Mouse (Mus musculus) gastrocnemius, postnatal 10 days (tissue): Measurements from ENCODE around the gene Ifitm2. TPM values are rescaled to one million over a fixed set of nuclear protein-coding genes. Genes with fewer than 3 reads are reported as not detected.

ENCODE experiments used
- DNase-seq: peaks from one replicate; pipeline ENCODE4 v3.0.0; 2021; ENCODE audit warnings: mixed read lengths
- total RNA-seq, 2 experiments: library from RNA; stranded (reverse); gene quantifications; 2 replicates each; pipeline ENCODE4 v1.2.3; 2021

Gene Ifitm2
- total RNA-seq, 2 experiments from 2014 or later, result 142 to 180 TPM

DNA sequence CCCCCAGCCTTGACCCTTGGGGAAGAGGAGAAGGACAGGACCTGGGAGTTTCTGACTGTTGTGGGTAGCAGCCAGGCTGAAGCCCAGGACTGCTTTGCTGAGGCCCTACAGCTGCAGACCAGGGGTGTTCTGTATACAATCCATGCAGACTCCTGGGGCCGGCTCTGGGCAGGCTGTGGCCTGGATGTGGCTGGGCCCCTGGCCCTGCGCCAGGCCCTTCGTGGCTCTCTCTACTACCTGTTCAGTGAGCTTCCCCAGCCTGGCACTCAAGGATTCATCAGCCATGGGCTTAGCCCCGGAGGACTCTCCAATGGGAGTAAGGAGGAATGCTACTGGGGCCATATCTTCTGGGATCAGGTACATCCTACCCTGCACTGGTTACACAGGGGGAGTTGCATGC is 12.4 kb downstream of the Ifitm2 start:
- no peak for DNase-seq

DNA sequence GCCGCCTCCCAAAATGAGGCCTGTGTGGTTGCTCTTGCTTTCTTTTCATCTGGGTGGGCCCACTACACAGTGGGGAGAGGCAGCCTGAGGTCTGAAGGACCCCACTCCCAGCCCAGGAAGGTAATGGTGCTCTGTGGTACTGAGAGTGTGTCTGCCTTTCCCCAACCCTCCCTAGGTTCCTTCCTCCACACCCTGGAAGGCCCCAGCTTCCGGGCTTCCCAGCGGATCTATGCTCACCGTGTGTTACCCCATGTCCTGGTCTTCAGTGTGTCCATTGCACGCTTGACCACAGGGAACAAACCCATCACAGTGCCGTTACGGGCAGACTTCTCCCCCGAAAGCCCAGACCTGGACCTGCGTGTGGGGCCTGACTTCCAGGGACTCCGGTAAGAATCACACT is 13.0 kb downstream of the Ifitm2 start:
- DNase-seq, result no peak

DNA sequence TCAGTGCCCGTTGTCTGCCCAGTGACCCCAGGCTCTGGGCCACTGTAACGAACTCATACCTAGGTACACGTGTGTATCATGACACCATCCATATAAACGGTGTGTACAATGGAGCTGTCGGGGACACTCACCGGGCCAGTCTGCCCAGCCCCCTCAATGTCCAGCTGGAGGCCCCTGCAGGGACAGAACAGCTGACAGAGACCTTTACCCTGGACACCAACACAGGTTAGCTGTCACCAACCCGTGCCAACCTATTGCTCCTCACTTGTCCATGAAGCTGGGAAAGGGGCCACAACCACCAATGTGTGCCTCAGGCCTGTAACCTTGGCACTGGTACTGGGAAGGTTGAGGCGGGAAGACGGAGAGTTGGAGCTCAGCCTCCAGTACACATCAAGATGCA is 13.4 kb downstream of the Ifitm2 start:
- no peak for DNase-seq

DNA sequence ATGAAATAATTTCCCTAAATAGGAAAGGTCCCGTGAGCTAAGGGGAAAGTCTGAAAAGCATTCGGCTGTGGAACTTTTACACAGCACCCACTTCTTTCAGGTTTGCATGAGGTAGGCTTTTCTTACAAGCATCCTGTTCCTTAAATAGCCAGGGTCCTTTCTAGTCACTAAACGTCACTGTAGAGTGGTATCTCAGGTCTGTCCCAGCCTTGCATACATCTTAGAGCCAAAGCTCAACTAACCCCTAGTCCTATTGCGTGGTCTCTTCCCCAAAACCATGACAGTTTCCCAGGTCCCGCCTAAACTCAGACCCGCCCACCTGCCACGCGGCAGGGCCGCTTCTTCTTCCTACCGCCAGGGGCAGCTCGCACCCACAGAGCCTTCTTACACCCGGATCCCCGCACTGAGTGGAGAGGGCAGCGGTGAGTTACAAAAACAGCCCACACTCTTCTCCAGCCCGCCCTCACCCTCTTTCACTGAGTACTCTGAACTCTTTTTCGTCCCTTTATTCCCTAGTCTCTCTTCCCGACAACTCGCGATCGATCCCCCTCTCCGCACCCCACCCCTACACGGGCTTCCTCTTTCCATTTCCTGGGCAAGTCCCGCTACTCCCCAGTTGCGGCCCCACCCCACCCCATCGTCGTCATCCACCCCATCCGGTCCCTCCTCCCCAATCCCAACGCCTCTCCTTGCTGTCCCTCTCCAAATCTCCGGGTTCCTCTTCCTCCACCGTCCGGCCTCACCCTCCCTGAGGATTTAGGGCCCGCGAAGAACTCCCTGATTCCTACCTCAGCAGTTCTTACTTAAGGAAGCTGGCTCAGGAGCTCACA is 14.3 kb downstream of the Ifitm2 start, which contains the start of gene Pgghg:
Pgghg (plus strand) TSS at position 170 of the 830 bp plus-strand sequence.
- DNase-seq, result peak; percentile 83

DNA sequence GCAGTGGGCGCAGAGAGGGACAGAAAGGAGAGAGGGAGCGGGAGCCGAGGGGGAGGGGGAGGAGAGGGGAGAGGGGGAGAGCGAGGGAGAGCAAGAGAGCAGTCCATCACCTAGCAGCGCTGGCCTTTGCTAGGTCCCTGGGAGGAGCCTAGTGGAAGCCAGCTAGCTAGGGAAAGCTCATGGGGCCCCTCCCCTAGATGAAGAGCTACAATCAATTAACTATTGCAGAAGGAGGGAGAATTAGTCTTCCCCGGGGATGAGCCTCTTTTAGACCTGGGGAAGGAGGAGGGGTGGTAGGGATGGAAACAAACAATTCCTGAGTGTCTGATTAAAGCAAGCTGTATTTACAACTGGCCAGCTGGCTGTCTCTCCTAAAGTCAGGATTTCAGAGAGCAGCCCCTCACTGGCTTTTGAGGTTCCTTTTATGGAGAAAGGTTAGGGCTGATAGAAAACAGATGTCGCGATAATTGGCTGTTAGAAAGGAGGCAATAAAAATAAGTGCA is 16.1 kb downstream of the Ifitm2 start:
- DNase-seq, result no peak

DNA sequence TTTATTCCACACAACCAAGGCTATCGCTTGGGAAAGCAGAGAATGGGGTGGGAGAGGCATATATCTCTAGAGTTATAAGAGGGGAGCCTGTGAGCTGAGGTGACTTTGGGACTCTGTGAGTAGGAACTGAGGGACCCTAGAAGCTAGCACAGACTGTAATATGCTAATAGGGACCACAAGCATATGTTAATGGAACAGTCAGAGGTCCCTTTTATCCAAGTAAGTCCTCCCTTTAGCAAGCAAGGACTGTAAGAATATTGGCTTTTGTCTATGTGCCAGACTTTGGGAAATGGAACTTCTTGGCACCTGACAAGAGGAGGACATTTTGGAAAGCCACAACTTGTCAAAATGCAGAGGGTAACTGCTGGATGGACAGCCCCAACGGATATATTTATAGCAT is 16.9 kb downstream of the Ifitm2 start:
- no peak for DNase-seq

DNA sequence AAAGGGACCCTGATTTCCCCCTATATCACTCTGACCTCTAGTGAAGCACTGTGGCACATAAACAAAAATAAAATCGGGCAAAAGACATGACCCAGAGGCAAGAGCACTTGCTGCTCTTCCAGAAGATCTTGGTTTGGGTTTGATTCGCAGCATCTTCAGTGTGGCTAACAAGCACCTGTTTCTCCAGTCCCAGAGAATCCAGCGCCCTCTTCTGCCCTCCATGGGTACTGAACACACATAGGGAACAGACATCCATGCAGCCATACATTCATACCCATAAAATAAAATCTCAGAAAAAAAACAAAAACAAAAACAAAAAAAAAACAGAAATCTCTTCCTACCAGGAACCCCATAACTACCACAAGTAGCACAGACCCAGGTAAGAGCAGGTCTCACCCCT is 17.4 kb downstream of the Ifitm2 start:
- DNase-seq, result no peak

DNA sequence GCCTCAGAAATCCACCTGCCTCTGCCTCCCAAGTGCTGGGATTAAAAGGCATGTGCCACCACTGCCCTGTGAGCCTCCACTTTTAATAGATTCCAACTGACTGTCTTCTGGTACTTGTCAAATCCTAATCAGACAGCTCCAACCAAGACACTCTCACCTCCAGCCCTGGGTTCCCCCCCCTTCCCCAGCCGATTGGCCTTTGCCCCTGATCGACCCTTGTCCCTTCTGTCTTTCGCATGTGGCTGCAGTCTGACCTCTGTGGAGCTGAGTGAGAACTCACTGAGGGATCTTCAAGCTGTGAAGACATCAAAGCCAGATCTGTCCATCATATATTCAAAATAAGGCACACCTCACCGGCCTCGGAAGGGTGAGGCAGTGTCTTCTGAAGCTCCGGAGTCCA is 28.6 kb downstream of the Ifitm2 start:
- no peak for DNase-seq

DNA sequence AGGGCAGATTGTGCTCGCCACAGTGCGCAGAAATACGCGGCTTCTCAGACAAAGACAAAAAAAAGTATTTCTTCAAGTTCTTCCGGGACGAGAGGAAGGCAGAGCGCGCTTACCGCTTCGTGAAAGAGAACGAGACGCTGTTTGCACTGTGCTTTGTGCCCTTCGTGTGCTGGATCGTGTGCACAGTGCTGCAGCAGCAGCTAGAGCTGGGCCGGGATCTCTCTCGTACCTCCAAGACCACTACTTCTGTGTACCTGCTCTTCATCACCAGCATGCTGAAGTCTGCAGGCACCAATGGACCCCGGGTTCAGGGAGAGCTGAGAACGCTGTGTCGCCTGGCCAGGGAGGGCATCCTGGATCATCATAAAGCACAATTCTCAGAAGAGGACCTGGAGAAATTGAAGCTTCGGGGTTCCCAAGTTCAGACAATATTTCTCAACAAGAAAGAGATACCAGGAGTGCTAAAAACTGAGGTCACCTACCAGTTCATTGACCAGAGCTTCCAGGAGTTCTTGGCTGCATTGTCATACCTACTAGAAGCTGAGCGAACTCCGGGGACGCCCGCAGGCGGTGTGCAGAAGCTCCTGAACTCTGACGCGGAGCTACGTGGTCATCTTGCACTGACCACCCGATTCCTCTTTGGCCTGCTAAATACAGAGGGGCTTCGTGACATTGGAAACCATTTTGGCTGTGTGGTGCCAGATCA is 32.6 kb downstream of the Ifitm2 start:
- DNase-seq, result no peak

DNA sequence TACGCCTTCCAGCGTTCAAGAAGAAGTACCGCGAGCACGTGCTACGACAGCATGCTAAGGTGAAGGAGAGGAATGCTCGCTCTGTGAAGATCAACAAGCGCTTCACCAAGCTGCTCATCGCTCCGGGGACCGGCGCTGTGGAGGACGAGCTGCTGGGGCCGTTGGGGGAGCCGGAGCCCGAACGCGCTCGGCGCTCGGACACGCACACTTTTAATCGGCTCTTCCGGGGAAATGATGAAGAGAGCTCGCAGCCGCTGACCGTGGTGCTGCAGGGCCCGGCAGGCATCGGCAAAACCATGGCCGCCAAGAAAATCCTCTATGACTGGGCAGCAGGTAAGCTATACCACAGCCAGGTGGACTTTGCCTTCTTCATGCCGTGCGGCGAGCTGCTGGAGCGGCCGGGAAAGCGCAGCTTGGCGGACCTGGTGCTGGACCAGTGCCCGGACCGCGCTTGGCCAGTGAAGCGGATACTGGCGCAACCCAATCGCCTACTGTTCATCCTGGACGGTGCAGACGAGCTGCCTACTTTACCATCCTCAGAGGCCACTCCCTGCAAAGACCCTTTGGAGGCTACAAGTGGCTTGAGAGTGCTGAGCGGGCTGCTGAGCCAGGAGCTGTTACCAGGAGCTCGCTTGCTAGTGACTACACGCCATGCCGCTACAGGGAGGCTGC is 33.3 kb downstream of the Ifitm2 start:
- DNase-seq, result peak; percentile 66

DNA sequence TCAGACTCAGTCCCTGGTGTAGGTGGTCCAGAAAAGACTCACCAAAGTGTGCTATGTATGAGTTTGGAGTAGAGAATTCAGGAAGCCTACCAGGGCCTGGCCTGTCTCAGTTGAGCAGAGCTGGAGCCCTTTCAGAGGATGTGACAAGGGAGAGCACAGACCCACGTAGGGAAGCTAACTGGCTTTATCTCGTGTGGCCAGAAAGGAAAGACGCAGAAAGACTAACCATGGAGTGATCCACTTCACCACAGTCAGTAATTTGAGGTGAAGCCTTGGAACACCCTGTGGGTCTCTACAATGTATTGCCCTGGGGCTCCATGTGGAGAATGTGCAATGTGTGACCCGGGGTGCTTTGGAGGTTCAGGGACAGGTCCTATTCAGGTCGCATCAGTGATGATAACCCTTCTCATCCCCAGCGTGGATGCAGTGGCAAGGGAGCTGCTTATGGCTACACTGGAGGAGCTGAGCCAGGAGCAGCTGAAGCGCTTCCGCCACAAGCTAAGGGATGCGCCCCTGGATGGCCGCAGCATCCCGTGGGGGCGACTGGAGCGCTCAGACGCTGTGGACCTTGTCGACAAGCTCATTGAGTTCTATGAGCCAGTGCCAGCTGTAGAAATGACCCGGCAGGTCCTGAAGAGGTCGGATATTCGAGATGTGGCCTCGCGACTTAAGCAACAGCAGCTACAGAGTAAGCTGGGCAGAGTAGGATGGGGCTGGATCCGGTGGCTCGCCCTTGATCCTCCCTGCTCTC is 34.4 kb downstream of the Ifitm2 start:
- no peak for DNase-seq

DNA sequence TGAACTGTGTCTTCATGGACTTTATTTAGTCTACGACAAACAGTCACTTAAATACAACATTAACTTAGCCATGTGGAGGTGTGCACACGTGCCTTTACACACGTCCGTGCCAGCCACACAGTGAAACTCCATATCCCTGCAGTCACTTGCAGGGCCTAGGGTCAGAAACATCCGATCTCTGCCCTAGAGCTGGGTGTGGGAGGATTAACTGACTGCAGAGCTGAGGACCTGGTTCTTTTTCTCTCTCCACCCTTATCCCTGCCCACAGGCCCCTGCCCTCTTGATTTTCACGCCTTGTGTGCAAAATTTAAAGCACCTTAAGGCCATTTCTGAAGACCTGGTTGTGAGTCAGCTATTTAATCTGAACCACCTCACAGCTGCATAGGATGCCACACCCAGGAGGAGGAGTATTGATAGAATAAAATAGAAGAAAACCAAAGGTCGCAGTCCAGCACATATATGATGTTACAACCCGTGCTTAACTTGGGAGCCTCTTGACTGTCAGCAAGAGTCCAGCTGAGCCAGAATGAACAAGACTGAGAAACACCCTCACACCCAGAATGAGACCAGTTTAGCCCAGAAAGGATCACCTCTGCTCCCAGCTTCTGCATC is 35.3 kb downstream of the Ifitm2 start, which contains the start of gene Nlrp6:
Nlrp6 (plus strand) TSS at position 485 of the 612 bp plus-strand sequence.
- no peak for DNase-seq

DNA sequence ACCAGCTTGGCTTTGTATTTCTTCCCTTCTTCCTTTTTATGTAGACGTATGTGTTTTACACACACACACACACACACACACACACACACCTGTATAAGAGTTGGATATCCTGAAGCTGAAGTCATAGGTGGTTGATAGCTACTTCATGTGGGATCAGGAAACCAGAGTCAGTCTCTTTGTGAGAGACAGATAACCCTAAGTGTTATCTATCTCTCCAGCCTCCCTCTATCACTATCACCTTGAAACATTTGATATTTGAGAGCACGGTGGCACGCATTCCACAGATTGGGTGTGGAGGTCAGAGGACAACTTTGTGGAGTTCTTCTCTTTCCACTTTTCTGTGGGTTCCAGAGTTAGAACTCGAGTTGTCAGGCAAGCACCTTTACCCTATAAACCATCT is 35.9 kb downstream of the Ifitm2 start:
- no peak for DNase-seq

DNA sequence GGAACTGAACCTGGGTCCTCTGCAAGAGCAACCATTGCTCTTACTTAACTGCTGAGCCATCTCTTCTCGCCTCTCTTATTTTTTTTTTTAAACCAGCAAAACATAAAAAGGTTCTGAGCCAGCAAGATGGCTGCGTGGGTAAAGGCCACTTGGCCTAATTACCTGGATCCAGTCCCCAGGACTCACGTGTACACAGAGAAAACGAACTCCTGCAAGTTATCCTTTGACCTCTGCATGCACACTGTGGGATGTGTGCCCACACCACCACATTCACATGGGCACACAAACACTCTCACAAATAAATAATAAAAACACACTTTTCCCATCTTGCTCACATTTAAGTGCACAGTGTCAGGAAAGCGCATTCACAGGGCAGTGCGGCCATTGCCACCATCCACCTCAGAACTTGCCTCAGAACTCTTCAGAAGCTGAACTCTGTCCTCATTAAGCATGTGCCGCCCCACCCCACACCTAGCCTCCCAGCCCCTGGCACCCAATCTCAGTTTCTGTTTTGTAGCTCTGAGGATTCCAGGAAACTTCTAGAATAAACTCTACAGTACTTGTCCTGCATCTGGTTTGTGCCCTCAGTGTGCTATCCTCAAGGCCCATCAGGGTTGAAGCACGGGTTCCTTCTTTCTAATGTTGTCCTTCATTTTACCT is 41.6 kb downstream of the Ifitm2 start:
- DNase-seq, result no peak

DNA sequence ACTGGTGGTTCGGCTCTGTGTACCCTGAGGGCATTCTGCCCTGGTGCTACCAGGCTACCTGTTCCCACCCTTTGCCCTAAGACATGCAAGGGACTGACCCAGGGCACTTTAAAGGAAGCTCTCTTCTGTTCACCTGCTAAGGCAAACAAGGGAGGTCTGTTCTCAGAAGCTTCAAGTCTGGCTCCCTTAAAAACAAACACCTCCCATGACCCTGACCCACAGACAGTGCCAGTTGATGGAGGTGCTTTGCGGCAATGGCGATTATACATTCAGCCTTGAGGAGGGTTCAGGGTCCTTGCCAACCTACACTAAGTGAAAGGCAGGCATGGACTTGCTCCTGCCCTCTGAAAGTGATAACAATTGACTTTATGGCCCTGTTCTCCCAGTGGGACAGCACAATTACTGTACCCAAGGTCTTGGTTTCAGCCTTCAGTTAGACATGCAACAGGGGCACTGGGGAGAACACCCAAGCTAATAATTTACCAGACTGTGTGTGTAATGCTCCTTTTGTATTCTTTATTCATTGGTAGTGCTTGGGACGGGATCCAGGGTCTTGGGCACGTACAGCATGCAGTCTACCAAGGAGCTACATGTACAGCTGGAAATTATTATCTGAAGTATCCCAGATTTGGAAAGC is 42.8 kb downstream of the Ifitm2 start:
- no peak for DNase-seq

DNA sequence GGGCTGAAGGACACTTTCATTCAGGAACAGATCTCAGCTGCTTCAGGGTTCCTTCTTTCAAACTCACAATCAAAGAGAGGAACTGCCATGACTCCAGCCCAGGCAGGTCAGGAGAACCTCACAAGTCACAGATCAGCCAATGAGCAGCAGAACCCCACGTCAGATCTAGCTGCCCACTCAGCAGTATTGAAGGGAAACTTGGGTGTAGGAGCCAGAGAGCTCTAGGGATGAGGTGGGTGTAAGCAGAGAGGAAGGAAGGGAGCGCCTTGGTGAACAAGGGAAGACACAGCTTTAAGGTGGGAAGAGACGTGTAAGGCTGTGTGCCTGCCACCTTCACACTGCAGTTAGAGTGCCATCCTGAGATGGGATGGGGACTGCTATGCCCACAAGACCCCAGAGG is 43.5 kb downstream of the Ifitm2 start:
- DNase-seq, result no peak

DNA sequence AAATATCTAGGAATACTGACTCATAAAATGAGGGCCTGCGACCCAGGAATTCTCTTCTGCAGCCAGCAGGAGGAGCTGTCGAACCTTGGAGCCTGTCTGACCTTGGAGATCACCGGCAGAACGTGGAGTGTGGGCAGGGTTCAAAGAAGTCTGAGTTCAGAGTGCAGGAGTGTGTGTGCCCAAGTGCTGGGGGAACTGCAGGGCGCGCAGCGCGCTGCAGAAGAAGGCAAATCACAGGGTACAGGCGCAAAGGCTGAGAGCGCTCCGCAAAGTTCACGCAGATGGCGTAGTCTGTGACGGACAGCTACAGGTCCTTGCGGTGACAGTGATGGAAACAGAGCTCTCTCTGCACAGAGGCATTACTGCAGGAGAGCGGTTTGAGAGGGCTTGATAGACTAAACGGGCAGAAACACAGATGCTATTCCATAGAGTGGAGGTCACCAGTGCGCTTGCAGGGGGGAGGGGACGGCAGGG is 47.1 kb downstream of the Ifitm2 start:
- DNase-seq, result peak; percentile 74

DNA sequence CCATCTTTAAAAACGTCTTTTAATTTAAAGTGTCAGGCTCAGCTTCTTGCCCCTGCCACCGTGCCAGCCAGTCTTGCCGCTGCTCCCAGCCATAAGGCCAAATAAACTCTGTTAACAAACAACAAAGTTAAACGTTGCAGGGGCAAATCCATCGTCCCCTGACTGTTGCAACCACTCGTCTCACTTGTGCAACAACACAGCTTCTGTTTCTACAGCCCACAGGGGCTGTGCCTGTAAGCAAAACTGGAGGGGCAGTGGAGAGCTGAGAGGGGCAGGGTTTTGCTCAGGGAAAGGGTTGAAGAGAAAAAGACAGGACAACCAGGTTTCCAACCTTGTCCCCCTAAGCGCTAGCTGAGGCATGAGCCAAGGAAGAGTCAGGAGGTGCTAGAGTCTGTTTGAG is 47.6 kb downstream of the Ifitm2 start:
- no peak for DNase-seq

DNA sequence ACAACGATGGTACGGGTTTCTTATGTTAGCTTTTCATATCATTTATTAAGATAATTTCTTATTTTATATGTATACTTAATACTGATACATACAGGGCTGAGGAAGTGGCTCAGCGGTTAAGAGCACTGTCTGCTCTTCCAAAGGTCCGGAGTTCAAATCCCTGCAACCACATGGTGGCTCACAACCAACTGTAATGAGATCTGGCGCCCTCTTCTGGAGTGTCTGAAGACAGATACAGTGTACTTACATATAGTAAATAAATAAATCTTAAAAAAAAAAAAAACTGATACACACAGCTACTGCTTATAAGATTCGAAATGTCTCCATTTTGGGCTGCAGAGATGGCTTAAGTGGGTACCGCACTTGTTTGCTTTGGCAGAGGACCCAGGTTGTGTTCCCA is 48.1 kb downstream of the Ifitm2 start:
- DNase-seq, result no peak

DNA sequence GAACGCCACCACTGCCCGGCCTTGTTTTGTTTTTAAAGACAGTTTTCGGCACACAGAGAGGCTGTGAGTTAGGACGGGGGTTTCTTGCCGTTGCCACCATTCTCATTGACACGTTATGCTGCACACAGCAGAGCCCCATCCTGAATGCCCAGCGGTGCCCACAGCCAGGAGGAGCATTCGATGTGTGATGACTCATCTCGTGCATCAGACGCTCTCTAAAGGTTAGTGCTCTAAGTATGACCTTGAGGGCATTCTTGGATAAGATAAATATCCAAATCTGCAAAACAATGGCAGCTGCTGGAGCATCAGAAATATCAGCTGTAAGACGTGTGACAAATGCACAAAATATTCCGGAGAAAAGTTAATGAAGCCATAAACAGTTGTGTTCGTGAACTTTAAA is 48.7 kb downstream of the Ifitm2 start:
- no peak for DNase-seq
